Mouse (Mus musculus) liver, embryonic 14.5 days (tissue): ENCODE measurements around the gene Gadl1. TPM values are rescaled to one million over a fixed set of nuclear protein-coding genes. Genes with fewer than 3 reads are reported as not detected.

Source experiments
- ATAC-seq: fragments of 200-750 bp; cut with Nextera tagmentation; 2 replicates; pipeline ENCODE4 v1.8.0; 2017; ENCODE audit warnings: moderate number of reproducible peaks, mild to moderate bottlenecking, moderate library complexity; ENCODE audit not compliant: insufficient read depth
- DNase-seq, 3 experiments: peaks; one replicate each; pipeline ENCODE4 v3.0.0-alpha.2; 2012 to 2013; ENCODE audit warnings: low read depth in 3 of 3, low spot score in 3 of 3
- H3K27ac ChIP-seq: fragments of 300-500 bp; sonication (generic); 2 replicates; pipeline ENCODE4 v1.5.1; 2014; ENCODE audit warnings: moderate library complexity, mild to moderate bottlenecking, control low read depth, inconsistent platforms
- H3K27me3 ChIP-seq: fragments of 300-500 bp; sonication (generic); 2 replicates; pipeline ENCODE4 v1.6.1; 2014; ENCODE audit warnings: mild to moderate bottlenecking, low read length, moderate library complexity; ENCODE audit not compliant: control insufficient read depth, insufficient read depth
- H3K36me3 ChIP-seq: fragments of 300-500 bp; sonication (generic); replicated peaks from 2 replicates; pipeline ENCODE4 v1.6.1; 2014; ENCODE audit warnings: low read depth; ENCODE audit not compliant: control insufficient read depth, insufficient read depth
- H3K4me1 ChIP-seq, 2 experiments: fragments of 200-500 bp in 1 of 2; fragments of 300-500 bp in 1 of 2; sonication (generic) in 1 of 2; replicated peaks; 2 replicates each; pipeline ENCODE4 v1.6.1; 2012 to 2014; ENCODE audit warnings: antibody characterized with exemption in 1 of 2, inconsistent platforms in 1 of 2, low read length in 1 of 2; ENCODE audit not compliant: control insufficient read depth in 2 of 2, insufficient read depth in 2 of 2
- H3K4me2 ChIP-seq: fragments of 300-500 bp; sonication (generic); 2 replicates; pipeline ENCODE4 v1.6.1; 2014; ENCODE audit warnings: low read depth, mild to moderate bottlenecking, control low read depth, moderate library complexity
- H3K4me3 ChIP-seq, 2 experiments: fragments of 200-500 bp in 1 of 2; fragments of 300-500 bp in 1 of 2; sonication (generic) in 1 of 2; 2 replicates each; pipeline ENCODE4 v1.5.1; 2012 to 2014; ENCODE audit warnings: low read depth in 2 of 2, low read length in 2 of 2, mild to moderate bottlenecking in 2 of 2, control low read depth in 1 of 2, inconsistent platforms in 1 of 2, moderate library complexity in 1 of 2; ENCODE audit not compliant: insufficient read depth in 1 of 2
- H3K9ac ChIP-seq: fragments of 300-500 bp; sonication (generic); replicated peaks from 2 replicates; pipeline ENCODE4 v1.6.1; 2014; ENCODE audit warnings: mild to moderate bottlenecking, control low read depth, moderate library complexity
- H3K9me3 ChIP-seq: fragments of 300-500 bp; sonication (generic); 2 replicates; pipeline ENCODE4 v1.6.1; 2016; ENCODE audit warnings: low read length, mixed read lengths; ENCODE audit not compliant: control insufficient read depth
- CTCF ChIP-seq: IDR thresholded peaks from 2 replicates; pipeline ENCODE4 v1.5.1; 2016; ENCODE audit warnings: antibody characterized with exemption, low read depth, control low read depth
- EP300 ChIP-seq: IDR thresholded peaks from 2 replicates; pipeline ENCODE4 v1.6.1; 2016; ENCODE audit warnings: antibody characterized with exemption, low read depth
- WGBS: fragments of 180-500 bp; shearing (Covaris S2); extraction: QIAGEN DNeasy Blood & Tissue Kit; methylation state at CpG from one replicate; pipeline ENCODE4 v1.1.7; 2014; ENCODE audit not compliant: insufficient replicate concordance; 5-methylcytosine and 5-hydroxymethylcytosine counted together
- polyA plus RNA-seq, 2 experiments: library from polyadenylated mRNA; depleted of rRNA in 1 of 2; stranded (reverse) in 1 of 2; unstranded in 1 of 2; fragments of >200 nt; fragmentation: Nextera tagmentation in 1 of 2; extraction: Ambion mirVana in 1 of 2; gene quantifications; 2 replicates each; pipeline versions ENCODE4 v1.2.1 to v1.2.3; 2012 to 2014

Gadl1 gene
- polyA plus RNA-seq, 2 experiments, result 0.23 TPM; not detected in 1

DNA sequence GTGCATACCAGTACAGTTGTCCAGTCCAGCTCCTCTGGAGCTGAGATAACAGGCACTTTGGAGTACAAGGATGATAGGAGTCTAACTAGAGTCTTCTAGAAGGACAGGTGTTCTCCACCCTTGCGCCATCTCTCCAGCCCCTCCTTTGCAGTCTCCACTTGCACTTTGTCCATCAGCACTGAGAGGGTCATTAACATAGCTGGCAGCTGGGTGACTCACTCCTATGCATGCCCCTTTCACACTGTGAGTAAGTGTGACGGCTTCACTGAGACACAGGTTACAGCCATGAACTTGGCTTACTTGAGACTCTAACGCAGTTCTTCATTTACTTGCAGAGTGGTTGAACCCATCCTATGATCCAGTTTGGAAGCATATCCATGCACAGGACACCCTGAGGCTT is 10.5 kb downstream of the Gadl1 start:
- no peaks in the 10 kb centered on the region for H3K27me3 ChIP-seq
- TF ChIP-seq CTCF (no peak), EP300 (no peak)
- H3K9ac ChIP-seq, result no peak overlapping the region
- no peak for ATAC-seq
- no peaks in the 10 kb centered on the region for H3K4me1 ChIP-seq
- H3K36me3 ChIP-seq, result no peaks in the 10 kb centered on the region
- 68% methylated on average over 3 of the region's 3 CpGs for WGBS
- H3K4me2 ChIP-seq, result no peak overlapping the region
- no peak for DNase-seq
- H3K9me3 ChIP-seq, result no peaks in the 10 kb centered on the region
- H3K27ac ChIP-seq, result no peak overlapping the region
- H3K4me3 ChIP-seq, result no peak overlapping the region

DNA sequence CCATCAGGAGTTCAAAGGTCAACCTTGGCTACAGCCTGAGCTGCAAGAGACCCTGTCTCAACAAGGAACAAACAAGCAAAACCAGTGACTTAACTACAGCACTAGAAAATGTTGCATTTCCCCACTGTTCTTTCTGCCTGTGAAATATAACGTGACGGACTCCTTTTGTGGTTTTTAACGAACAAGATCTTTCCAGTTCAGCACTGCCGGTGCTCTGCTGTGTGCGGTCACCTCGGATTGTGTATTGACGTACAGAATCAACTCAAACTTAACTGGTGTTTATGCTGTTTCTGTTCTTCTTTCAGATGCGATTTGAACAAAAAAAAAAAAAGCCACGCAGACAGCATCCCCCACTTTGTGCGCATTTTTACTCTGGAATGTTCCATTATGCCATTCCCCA is 13.4 kb downstream of the Gadl1 start:
- no peaks in the 10 kb centered on the region for H3K4me1 ChIP-seq
- H3K9me3 ChIP-seq, result no peaks in the 10 kb centered on the region
- H3K27me3 ChIP-seq, result no peaks in the 10 kb centered on the region
- no peak overlapping the region for H3K4me2 ChIP-seq
- no peak overlapping the region for H3K4me3 ChIP-seq
- no peak overlapping the region for H3K9ac ChIP-seq
- WGBS, result 61% methylated on average over 10 of the region's 10 CpGs
- ATAC-seq (no peak), DNase-seq (no peak)
- H3K36me3 ChIP-seq, result no peaks in the 10 kb centered on the region
- no peak overlapping the region for H3K27ac ChIP-seq
- TF ChIP-seq CTCF (no peak), EP300 (no peak)

GRCm38 (mm10) chr9:115924094-115924493 is 14.8 kb downstream of the Gadl1 start:
- Histone ChIP-seq H3K9ac (no peak overlapping the region), H3K36me3 (no peaks in the 10 kb centered on the region), H3K27ac (no peak overlapping the region), H3K9me3 (no peaks in the 10 kb centered on the region), H3K4me2 (no peak overlapping the region), H3K4me1 (no peaks in the 10 kb centered on the region), H3K4me3 (no peak overlapping the region), H3K27me3 (no peaks in the 10 kb centered on the region)
- no peak for DNase-seq
- TF ChIP-seq CTCF (no peak), EP300 (no peak)
- no peak for ATAC-seq
- WGBS, result 59% methylated on average over 1 of the region's 1 CpGs

DNA sequence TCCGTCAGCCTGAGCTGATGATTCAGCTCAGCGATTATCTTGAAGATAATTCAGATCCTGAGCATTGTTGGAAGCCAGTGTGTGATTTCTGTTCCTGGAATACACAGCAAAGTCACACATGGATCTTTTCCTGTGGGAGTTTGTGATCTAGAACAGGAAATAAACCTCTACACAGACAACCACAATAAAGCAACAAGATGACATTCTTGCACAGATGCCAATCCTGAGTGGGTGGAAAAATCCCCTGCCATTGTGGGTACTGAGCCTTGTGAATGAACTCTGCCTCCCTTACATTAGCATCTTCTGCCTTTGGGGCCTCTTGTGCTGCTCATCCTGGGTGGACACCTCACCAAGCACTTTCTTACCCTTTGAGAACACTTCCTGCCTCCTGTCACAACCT is 22.5 kb downstream of the Gadl1 start:
- H3K4me1 ChIP-seq, result no peaks in the 10 kb centered on the region
- ATAC-seq, result no peak
- TF ChIP-seq EP300, result no peak
- TF ChIP-seq CTCF, result no peak
- no peak overlapping the region for H3K4me3 ChIP-seq
- no peak overlapping the region for H3K4me2 ChIP-seq
- WGBS, result 55% methylated on average over 2 of the region's 2 CpGs
- no peak for DNase-seq
- H3K9me3 ChIP-seq, result no peaks in the 10 kb centered on the region
- no peak overlapping the region for H3K9ac ChIP-seq
- H3K27me3 ChIP-seq, result no peaks in the 10 kb centered on the region
- H3K36me3 ChIP-seq, result no peaks in the 10 kb centered on the region
- H3K27ac ChIP-seq, result no peak overlapping the region

DNA sequence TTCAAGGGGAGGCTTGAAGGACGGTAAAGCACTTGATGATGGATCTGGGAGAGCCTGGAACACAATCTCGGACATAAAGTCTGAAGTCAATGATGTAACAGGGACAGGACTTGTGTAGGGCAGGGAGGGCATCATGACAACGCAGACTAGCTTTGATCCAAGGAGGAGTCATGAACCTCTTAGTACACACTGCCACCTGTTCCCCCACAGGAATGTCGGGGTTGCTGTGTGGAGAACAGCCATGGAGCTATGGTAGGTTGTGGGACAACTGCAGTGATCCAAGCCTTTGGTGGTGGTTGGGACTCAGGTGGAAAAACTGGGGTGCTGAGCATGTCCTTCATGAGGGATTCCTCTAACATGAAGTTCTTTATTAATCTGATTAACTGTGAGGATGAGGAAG is 23.5 kb downstream of the Gadl1 start:
- Histone ChIP-seq H3K4me1 (no peaks in the 10 kb centered on the region), H3K9me3 (no peaks in the 10 kb centered on the region), H3K27me3 (no peaks in the 10 kb centered on the region), H3K36me3 (no peaks in the 10 kb centered on the region), H3K9ac (no peak overlapping the region), H3K4me3 (no peak overlapping the region), H3K27ac (no peak overlapping the region), H3K4me2 (no peak overlapping the region)
- TF ChIP-seq EP300 (no peak), CTCF (no peak)
- ATAC-seq (no peak), DNase-seq (no peak)
- 57% methylated on average over 4 of the region's 4 CpGs for WGBS
